ENCODE assay signal across 8 mouse cellular contexts in the genomic region with DNA sequence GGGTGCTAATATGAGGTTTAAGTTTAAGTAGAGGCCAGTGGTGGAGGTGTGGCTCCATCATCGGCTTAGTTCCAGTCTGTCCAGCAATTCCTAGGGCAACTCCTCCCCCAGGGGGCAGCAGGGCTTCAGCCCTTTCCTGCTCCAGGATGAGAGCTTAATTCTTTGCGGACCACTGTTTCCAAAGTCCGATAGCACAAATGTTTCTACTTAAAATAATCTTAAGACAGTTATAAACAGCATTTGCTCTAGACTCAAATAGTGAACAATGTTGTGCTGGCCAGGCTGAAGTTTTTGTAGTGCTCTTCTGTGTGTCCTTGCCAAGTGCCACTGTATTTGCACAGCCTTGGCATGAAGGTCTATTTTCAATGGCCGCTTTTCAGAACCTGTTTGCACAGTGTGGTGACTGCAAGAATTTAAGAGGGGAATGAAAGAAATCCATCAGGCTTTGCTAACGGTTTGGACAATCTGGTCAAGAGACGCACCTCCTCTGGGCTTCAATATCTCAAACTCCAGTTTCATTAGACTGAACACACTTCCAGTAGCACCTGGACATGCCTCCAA. TPM values are rescaled to one million over a fixed set of nuclear protein-coding genes. Genes with fewer than 3 reads are reported as not detected.
DNase-seq lines count a peak whose midpoint lies in the region; ATAC-seq and TF ChIP-seq lines count a peak whose summit lies in the region.

No protein-coding gene starts in this region.

- H3K27ac ChIP-seq in bone marrow macrophage, adult 2 months (ENCODE audit: insufficient read depth, low read depth, low read length) = no peak overlapping the region
- H3K27ac ChIP-seq in hindbrain, embryonic 11.5 days (ENCODE audit: low read depth, low read length) = no peak overlapping the region
- peak overlapping the region; percentile 49 for H3K27ac ChIP-seq in lung, embryonic 16.5 days (ENCODE audit: low read length)

- no peak for TF ChIP-seq POLR2A in bone marrow macrophage, adult 2 months (IDR thresholded peaks at IDR 0.05; ENCODE audit: borderline replicate concordance, low read depth, low read length)

- ATAC-seq in hindbrain, embryonic 11.5 days (ENCODE audit: low FRiP score) = 0 out of 2 replicates have a peak, but pooled peaks have one; percentile 2
- ATAC-seq in lung, embryonic 16.5 days (ENCODE audit: low read depth) = peak; percentile 54

- no peak for TF ChIP-seq CTCF in bone marrow macrophage, adult 2 months (IDR thresholded peaks at IDR 0.05; ENCODE audit: low read depth, low read length)

- H3K27me3 ChIP-seq in hindbrain, embryonic 11.5 days (ENCODE audit: control insufficient read depth, insufficient read depth, low read length) = peaks cover 4% of the 10 kb centered on the region; the same call in 1 of the 2 replicates
- H3K27me3 ChIP-seq in lung, embryonic 16.5 days (ENCODE audit: control insufficient read depth, insufficient read depth, low read depth, low read length) = no peaks in the 10 kb centered on the region

- peak; percentile 9 for DNase-seq in adrenal gland, postnatal 14 days
- no peak for DNase-seq in adrenal gland, adult 8-10 months
- no peak for DNase-seq in hindbrain, embryonic 11.5 days (ENCODE audit: low spot score)
- no peak for DNase-seq in spleen, postnatal 10 days (ENCODE audit: low spot score in 2 of 2)
- DNase-seq in gastrocnemius, postnatal 25 days = no peak
- DNase-seq in cerebellum, postnatal 4 days (ENCODE audit: low spot score in 2 of 2) = no peak

- H3K4me2 ChIP-seq in hindbrain, embryonic 11.5 days (replicated peaks; ENCODE audit: low read depth, low read length) = peak overlapping the region; percentile 81
- H3K4me2 ChIP-seq in lung, embryonic 16.5 days (ENCODE audit: low read depth, low read length) = peak overlapping the region; percentile 96

- H3K4me3 ChIP-seq in bone marrow macrophage, adult 2 months (ENCODE audit: insufficient read depth, low read length) = peak overlapping the region; percentile 9; the same call in 1 of the 2 replicates
- H3K4me3 ChIP-seq in hindbrain, embryonic 11.5 days (ENCODE audit: low read depth, low read length) = peak overlapping the region; percentile 54
- peak overlapping the region; percentile 74 for H3K4me3 ChIP-seq in lung, embryonic 16.5 days (ENCODE audit: low read length)

- no peak overlapping the region for H3K9ac ChIP-seq in hindbrain, embryonic 11.5 days (ENCODE audit: low read depth, low read length)
- H3K9ac ChIP-seq in lung, embryonic 16.5 days (ENCODE audit: low read length) = no peak overlapping the region

- no peaks in the 10 kb centered on the region for H3K4me1 ChIP-seq in bone marrow macrophage, adult 2 months (ENCODE audit: control insufficient read depth, insufficient read depth, low read length)
- H3K4me1 ChIP-seq in hindbrain, embryonic 11.5 days (replicated peaks; ENCODE audit: control insufficient read depth, insufficient read depth, low read length) = no peaks in the 10 kb centered on the region
- peaks cover 16% of the 10 kb centered on the region for H3K4me1 ChIP-seq in lung, embryonic 16.5 days (replicated peaks; ENCODE audit: control insufficient read depth, insufficient read depth, low read length)

- H3K36me3 ChIP-seq in hindbrain, embryonic 11.5 days (ENCODE audit: control insufficient read depth, insufficient read depth, low read length) = no peaks in the 10 kb centered on the region
- H3K36me3 ChIP-seq in lung, embryonic 16.5 days (ENCODE audit: control insufficient read depth, insufficient read depth, low read length) = no peaks in the 10 kb centered on the region; the same call in 1 of the 2 replicates

- 45% methylated on average over 6 of the region's 6 CpGs for WGBS in hindbrain, embryonic 11.5 days
- WGBS in lung, embryonic 16.5 days = 14% methylated on average over 6 of the region's 6 CpGs

- no peaks in the 10 kb centered on the region for H3K9me3 ChIP-seq in hindbrain, embryonic 11.5 days (ENCODE audit: control insufficient read depth, low read length)
- H3K9me3 ChIP-seq in lung, embryonic 16.5 days (ENCODE audit: control insufficient read depth, low read length) = no peaks in the 10 kb centered on the region

RNA-seq across cellular contexts. Expression of a gene that starts 0.8 kb away (rescaled TPM):
- 26.0 and 26.4 TPM in 2 replicates for total RNA-seq in adrenal gland, postnatal 14 days (2021)
- total RNA-seq in adrenal gland, adult 8-10 months (2022) = 10 to 100 TPM; 17.5 to 21.3 (median 18.7) TPM
- polyA plus RNA-seq in bone marrow macrophage, adult 2 months (2012; ENCODE audit: insufficient read depth, insufficient read length, missing spikeins) = 3.7 and 4.0 TPM in 2 replicates
- 11.4 and 13.4 TPM in 2 replicates for polyA plus RNA-seq in hindbrain, embryonic 11.5 days (2014; fragmentation: Nextera tagmentation; extraction: Ambion mirVana)
- polyA plus RNA-seq in lung, embryonic 16.5 days (2015; fragmentation: Nextera tagmentation; extraction: Ambion mirVana) = 7.0 and 7.9 TPM in 2 replicates
- total RNA-seq in gastrocnemius, postnatal 25 days (2021) = 10 to 100 TPM; 50.7 to 56.3 TPM

RNA-seq across cellular contexts. Expression of a gene that starts 47.0 kb away (rescaled TPM):
- total RNA-seq in adrenal gland, postnatal 14 days (2021) = 44.4 and 47.7 TPM in 2 replicates
- total RNA-seq in adrenal gland, adult 8-10 months (2022) = 10 to 100 TPM; 66.8 to 77.9 (median 68.9) TPM
- polyA plus RNA-seq in bone marrow macrophage, adult 2 months (2012; ENCODE audit: insufficient read depth, insufficient read length, missing spikeins) = 49.0 and 50.5 TPM in 2 replicates
- 71.6 and 72.1 TPM in 2 replicates for polyA plus RNA-seq in hindbrain, embryonic 11.5 days (2014; fragmentation: Nextera tagmentation; extraction: Ambion mirVana)
- polyA plus RNA-seq in lung, embryonic 16.5 days (2015; fragmentation: Nextera tagmentation; extraction: Ambion mirVana) = 79.6 and 93.7 TPM in 2 replicates
- total RNA-seq in gastrocnemius, postnatal 25 days (2021) = 10 to 100 TPM; 13.2 to 17.1 TPM

Comparison
In these comparisons a context has a peak if more than half of its experiments do, and no peak if none do; other contexts are left out.
1. H3K4me3 ChIP-seq: peak in every context shown above with its lines; median percentile 74 in lung, embryonic 16.5 days; 54 in hindbrain, embryonic 11.5 days; 9 in bone marrow macrophage, adult 2 months.